Mouse (Mus musculus) gastrocnemius, postnatal 14 days (tissue): Measurements from ENCODE around the gene Cabin1. TPM values are rescaled to one million over a fixed set of nuclear protein-coding genes. Genes with fewer than 3 reads are reported as not detected.

Experiments
- DNase-seq: peaks from one replicate; pipeline ENCODE4 v3.0.0; 2021; ENCODE audit warnings: mixed read lengths
- intact Hi-C: fragments of 180-260 bp; cut with DNase I; formaldehyde crosslinking; loops from one replicate; pipeline ENCODE4 v1.15.1; 2025; ENCODE audit warnings: low total_unique reads
- total RNA-seq, 2 experiments: library from RNA; stranded (reverse); gene quantifications; 2 replicates each; pipeline ENCODE4 v1.2.3; 2021

Cabin1 gene
- total RNA-seq, 2 experiments from 2014 or later, result 9.6 to 10.9 TPM

DNA sequence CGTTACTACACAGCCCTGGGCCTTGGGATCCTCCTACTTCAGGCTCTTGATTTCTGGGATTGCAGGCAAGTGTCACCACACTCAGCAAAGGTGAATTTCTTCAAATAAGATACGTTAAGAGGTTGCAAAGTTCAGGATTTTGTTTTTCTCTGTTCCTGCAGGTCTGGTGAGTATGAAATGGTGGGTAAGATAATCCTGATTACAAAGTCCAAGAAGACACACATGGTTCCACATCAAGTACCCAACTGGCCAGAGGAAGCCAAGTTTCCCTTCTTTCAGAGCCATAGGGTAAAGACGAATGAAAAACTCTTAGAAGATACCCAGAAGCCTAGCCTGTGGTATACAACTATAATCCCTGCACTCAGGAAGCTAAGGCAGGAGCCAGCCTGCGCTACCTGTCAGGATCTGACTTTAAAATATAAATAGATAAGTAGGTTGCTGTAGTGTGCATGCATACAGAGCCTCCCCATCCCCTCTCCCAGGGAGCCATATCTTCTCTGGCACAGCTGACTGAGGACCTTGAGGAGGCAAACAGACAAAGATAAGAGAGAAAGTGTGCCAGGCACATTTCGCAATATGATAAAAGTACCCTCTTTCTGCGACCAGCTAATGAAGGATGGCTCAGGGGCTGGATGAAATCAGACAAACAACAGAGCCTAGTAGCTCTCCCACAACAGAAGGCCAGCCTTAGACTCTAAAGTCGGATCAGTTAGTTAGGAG lies 58.3 kb downstream of the Cabin1 start:
- intact Hi-C loops, result no loop called here
- DNase-seq, result no peak

DNA sequence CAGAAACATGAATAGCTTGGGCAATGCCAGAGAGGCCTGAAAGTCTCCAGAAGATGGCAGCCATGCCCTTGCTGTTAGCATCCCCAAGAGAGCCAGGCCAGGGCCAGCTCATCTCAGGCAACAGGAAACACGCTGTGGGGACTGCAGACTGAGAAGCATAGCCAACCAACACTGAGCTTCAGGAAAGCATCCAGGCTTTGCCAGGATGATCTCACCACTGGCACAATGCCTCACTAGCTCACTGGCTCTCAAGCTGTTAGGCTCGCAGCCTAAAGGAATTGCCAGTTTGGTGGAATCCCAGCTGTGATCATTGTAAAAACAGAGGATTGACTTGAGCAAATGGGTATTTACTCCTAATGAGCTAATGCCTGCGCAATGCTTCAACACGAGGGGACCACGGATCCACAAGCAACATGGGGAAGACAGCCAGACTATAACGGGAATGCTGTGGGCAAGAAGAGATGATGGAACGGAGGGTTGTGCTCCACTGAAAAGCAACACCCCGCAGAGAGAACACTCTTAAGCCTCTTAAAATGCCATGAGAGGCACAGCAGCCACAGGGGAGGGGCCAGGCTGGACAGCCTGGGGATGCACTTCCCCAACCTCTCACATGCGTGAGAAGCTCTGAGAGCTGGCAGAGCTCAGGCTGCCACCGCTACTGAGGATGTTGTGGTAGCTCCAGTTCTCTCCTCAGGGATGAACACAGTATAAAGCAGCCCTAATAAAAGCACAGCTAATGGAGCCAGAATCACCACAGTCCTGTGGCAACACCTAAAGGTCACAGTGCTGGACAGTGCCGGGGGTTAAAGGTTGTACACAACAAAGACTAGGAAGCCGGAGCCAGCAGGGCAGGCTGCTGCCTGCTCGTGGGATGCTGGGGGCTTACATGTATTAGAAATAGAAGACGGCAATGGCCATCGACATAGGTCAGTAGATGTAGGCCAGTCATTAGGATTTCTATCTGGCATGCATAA lies 59.6 kb downstream of the Cabin1 start:
- peak; percentile 86 for DNase-seq
- intact Hi-C loops, result no loop called here

DNA sequence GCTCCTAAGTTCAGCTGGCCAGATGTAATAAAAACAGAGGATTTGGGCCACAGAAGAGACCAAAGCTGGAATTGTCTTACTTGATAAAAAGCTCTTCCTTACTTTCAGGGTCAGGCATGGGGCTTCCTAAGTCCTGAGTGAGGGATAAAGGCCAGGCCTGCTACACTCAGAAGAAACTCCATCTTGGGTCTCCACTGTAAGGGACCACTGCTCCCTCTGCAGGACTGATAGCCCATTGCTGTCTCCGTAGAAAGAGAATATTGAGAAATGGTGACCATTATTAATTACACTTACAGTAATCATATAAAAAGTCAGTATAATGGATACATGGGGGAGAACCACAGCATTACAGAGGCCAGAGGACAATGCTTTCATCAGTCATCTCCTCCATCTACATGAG lies 60.6 kb downstream of the Cabin1 start:
- intact Hi-C loops, result no loop called here
- peak; percentile 20 for DNase-seq

DNA sequence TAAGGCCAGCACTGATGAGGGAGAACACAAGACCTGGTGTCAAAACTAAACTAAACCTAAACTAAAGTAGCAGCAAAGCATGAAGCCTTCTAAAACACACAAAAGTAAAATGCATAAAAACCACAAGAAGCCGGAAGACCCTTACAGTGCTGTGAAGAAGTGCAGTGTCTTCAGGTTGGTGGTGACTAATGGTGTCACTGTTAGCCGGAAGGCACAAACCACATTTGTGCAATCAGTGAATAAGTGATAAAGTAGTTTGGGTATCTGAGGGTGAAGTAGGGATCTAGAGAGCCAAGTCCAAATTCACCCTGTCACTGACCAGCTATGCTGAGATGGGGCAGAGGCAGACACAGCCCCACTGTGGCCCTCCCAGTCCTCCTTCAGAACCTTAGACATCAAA lies 61.6 kb downstream of the Cabin1 start:
- intact Hi-C loops, result no loop called here

DNA sequence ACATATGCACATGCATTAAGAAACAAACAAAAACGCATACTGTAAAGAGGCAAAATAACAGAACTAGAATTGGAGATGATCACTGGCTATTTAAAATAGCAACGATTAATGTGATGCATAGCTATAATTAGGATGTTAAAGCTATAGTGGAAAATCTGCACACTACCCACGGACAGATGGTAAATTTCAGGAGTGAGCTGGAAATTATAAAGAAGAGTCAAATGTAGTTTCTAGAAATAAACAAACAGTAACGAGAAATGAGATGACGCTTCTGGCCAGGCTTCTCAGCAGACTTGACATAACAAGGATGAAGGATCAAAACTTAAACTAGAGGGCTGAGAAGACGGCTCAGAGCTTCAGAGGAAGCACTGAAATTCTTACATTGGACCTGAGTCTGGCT lies 62.9 kb downstream of the Cabin1 start:
- DNase-seq, result no peak
- intact Hi-C loops, result no loop called here

More for the DNA sequence above, 61.6 kb downstream of the Cabin1 start:
- DNase-seq, result no peak

DNA sequence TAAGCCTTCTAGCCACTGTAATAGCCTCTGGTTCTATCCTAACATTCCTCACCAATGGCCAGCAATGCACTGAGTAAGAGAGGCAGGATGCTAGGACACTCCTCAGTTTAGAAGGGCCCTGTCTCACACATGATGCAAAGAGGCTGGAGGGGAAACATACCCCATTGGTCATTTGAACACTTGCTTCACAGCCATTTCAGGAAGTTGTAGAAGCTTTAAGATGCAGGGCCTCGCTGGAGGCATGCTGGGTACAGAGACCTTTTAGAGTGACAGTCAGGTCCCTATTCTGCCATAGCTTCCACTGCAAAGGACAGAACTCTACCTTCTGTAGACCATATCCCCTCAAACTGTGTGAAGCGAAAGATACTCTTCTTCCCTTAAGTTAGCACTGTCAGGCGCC lies 66.4 kb downstream of the Cabin1 start:
- intact Hi-C loops, result loop anchor here (10.0 kb wide), 1 partner anchor 113 kb away; the partner anchor contains the start of gene Ggt5
- DNase-seq, result no peak

DNA sequence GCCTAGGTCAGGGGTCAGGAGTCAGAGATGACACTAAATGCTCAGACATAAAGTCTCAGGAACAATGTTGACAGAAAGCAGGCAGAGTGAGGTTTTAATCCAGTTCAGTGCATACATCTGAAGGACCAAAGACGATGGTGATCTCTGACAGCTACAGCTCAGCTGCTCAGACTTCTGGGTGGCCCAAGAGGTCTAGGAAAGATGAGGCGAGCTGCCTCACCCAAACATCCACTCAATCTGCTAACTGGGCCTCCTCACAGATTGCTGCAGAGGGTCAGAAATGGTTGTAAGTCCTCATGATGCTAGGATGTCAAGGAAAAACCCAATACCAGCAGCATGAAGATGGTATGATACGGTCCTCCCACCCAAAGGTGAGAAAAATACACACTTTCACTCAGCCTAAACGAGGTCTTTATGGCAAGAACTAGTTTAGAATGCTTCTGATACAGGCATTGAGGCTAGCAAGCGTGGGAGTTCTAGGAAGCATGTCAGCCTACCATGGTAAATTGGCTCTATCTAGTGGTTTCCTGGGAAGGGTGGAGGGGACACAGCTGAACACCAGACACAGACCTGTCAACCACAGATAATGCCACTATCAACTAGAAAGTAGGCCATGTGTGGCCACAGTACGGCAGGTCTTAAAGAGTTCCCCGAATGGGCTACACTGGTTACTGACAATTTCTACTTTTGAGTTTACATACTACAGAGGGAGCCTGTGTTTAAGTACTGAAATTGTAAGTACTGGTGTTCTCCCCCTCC lies 67.4 kb downstream of the Cabin1 start:
- DNase-seq, result no peak
- intact Hi-C loops, result loop anchor here (10.0 kb wide), 1 partner anchor 112 kb away; the partner anchor contains the start of gene Ggt5

DNA sequence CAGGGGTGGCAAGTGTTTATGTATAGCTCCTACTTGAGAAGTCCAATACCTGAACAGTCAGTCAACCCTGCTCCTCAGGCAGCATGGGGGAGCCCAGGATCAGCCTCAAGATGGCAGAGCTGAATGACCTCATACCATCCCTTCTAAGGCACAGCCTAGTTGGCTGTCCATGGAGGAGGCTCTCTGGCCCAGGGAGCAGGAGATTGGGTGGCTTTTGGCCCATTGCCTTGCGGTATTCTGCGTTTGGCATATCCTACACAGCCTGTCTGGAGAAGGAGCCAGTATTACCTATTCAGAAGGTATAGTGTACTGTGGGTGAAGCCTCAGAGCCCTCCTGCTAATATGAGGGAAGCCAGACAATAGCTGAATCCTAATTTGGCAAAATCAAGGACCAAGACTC lies 68.6 kb downstream of the Cabin1 start:
- intact Hi-C loops, result loop anchor here (10.0 kb wide), 1 partner anchor 111 kb away; the partner anchor contains the start of gene Ggt5
- no peak for DNase-seq

DNA sequence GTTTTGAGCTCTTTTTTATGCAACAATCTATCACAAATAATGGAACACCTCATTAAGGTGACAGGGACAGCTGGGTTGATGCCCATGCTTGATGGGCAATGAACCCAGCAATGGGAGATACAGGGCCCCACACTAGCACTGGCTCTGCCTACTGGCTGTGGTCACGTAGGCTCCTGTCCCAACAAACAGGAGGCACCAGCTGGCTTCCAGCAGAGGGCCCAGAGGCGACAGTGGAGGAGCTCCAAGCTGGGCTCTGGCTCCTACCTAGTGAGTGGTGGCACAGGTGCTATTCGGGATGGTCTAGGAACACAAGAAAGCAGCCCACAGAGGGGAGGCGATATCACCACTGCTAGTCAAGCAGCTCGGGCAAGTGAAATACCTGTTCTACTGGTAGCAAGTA lies 69.1 kb downstream of the Cabin1 start:
- DNase-seq, result no peak
- intact Hi-C loops, result loop anchor here (10.0 kb wide), 1 partner anchor 110 kb away; the partner anchor contains the start of gene Ggt5

DNA sequence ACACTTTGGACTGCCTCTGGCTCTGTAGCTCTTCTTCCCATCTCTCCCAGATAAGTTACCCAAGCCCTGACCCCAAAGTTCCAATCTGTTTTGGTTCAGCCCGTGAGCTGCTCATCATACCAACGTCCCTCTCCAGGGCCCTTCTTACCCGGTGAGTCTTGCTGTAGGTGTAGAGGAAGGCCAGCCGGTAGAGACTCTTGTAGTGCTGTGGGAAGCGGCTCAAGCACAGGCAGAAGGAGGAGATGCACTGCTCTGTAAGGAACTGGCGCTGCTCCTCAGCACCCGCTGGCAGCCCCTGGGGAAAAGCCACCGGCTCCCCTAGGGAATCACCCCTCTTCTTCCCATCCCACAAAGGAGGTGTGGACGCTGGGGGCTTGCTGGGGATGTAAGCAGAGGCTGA lies 69.6 kb downstream of the Cabin1 start:
- no peak for DNase-seq
- intact Hi-C loops, result loop anchor here (10.0 kb wide), 1 partner anchor 110 kb away; the partner anchor contains the start of gene Ggt5

DNA sequence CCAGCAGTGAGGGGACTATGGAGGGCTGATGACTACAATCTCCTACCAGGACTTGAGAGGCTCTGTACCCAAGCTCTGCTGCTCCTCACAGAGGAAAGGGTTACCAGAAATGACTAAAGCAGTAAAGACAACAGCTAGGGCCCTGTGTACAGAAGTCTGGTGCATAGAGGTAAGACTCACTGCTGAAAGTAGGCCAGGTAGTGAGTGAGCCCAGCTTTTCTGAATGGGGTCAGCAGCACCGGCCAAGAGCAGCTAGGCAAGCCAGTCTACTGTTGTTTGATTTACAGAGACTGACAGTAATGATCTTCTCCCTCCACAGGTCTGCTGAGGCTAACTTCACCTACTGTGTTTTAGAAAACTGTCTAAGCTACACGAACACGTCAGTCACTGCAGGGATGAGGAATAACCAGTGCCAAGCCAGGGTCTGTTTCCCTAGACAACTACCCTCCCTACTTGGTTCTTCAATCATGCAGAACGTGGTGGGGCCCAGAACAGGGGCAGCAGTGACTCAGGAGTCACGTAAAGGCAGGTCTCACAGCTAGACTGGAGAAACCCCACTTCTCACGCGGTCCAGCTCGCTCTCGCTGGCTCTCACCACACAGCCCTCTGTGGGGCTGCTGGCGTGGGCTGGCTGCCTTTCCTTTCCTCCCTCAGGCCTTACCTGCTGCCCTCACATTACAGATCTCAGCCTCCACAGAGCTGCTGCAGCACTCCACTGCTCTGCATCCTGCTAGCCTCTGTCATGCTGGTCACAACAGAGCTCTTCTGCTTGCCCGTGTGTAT lies 70.5 kb downstream of the Cabin1 start:
- intact Hi-C loops, result loop anchor here (10.0 kb wide), 1 partner anchor 109 kb away; the partner anchor contains the start of gene Ggt5
- DNase-seq, result no peak

DNA sequence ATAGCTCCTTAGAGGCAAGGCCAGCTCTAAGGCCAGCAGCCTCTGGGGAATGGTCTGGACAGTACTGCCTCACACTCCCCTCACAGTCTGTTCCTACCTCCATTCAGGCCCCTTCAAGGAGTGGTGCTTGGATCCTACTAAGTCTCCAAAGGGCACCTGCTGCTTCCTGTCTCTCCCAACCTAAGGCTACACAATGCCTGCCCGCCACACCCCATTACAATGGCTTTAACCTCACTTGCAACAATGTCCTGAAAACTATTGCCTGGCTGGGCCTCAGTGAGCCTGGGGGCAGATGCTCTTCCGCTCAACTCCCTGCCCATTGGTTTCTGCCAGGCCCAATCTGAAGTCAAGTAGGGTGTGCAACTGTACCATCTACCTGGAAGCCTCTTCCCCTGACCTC lies 75.5 kb downstream of the Cabin1 start:
- no peak for DNase-seq
- intact Hi-C loops, result no loop called here

DNA sequence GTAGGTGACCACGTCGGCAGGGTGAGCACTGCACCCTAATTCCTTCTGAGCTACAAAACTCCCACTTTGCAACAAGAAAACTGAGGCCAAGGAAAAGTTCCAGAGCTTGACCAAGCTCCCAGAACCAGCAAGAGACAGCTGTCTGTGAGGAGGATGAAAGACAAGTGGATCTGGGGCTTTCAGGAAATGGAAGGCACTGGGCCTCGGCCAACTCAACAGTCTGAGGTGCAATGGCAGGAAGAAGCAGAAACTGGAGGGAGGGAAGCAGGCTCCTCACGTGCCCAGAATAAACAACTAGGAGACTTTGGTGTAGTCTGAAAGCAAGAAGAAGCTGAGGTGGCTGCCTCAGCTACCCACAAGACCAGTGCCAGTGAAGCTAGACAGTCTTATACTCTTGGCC lies 77.4 kb downstream of the Cabin1 start:
- intact Hi-C loops, result no loop called here

DNA sequence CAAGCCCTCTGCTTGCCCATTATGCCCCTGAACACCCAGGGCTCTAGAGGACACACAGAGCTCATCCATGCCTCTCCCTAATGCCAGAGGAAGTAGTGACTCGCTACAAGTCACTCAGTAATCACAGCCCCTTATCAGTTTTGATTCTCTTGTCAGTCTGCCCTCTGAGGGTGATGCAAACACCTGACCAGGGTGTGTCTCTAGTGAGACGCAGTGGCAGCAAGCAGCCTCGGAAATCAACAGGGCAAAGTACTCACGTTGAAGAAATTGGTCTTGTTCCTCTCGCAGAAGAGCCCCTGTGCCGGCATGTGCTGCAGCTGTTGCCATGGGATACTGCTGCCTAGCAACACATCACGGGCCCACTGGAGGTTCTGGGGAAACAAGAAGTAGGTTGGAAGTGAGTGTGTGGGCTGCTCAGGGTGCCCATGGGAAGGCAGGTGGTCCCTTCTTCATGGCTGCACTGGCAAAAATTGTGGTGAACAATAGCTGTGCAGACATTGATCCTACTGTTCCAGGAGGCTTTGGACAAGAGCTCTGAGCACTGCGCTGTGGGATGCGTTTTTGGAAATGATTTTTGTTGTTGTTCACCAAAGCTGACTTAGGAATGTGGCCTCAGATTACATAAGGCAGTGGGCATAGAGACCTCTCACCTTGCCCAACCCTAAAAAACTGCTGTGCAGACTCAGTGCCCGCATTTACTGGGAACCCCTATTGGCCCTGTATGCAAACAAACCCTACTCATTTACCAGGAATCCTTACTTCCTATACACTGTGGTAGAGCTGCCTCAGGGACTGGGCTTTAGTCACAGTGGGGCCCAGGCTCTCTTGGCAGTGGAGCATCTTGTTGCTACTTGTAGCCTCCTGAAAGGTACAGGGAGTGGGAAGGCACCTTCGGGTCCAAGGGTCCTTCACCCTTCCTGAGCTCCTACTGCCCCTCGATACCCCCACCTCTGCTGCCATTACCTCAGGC lies 79.8 kb downstream of the Cabin1 start:
- no peak for DNase-seq
- intact Hi-C loops, result no loop called here

More for the DNA sequence above, 77.4 kb downstream of the Cabin1 start:
- no peak for DNase-seq

DNA sequence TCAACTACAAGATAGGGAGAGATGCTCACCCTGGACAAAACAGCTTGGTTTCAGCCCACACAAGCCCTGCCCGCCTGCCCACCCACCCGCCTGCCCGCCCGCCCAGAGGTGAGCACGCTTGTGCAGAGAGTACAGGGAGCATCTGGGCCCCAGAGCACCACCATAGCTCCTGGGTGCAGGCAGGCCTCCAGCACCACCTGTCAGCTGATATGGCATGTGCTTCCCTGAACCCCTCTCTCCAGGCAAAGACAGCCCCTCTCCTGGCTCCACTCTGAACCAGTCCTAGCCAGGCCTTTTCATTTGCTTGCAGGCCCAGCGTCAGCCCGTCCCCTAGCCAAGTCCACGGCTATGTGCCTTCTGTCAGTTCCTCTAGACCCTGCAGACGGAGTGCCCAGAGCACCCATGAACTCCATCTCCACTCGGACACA lies 83.6 kb downstream of the Cabin1 start:
- no peak for DNase-seq
- intact Hi-C loops, result no loop called here

DNA sequence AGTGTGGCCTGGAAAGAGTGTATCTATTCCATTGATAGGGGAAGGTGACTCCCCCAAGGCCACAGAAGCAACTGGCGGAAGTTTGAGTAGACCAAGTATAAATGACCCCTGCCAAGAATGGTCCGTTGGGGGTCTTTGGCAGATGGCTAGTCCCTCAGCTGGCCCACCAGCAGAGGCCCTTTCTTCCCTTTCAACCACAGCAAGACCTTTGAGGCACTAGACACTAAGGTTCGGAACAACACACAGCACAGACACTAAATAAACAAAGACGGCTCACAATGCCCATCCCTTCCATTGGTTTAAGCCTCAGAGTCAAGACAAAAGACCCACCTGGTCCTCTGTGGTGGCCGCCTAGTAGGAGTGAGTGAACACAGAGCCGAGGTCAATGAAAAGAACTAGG lies 84.9 kb downstream of the Cabin1 start:
- intact Hi-C loops, result no loop called here
- DNase-seq, result no peak

DNA sequence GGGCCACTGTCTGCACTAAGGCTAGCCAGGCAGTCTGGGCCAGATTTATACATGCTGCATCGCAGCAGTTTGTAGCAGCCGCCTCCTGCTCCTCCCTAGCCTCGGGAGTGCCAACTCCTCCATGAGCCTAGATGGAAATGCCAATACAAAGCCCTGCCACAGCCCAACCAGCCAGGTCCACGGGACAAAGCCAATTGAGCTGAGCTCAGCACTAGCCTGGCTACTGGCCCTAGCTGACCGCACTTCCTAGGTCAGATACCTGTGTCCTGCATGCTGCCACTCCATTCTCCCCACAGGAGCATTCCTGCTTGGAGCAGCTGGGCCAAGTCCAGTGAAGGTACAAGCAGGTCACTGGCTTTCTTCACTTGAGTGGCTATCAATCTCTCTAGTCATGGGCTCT lies 86.2 kb downstream of the Cabin1 start:
- DNase-seq, result peak; percentile 42
- intact Hi-C loops, result no loop called here

DNA sequence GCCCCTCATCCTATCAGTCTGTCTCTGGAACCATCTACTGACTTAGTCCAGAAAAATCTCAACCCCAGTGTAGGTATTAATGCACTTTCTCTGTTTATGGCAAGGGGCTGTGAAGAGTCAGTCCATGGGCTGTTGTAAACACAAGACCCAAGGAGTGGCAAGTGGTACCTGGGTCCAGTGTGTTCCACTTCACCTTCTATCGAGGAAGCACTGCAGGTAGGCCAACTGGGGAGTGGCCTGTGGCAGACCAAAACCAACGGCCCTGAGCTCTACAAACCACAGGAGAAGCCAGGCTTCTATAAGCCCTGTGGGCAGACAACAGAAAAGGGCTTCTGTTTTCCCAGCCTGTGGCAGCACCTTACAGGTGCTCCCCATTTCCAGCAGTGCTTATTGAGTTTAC lies 86.6 kb downstream of the Cabin1 start:
- intact Hi-C loops, result no loop called here
- DNase-seq, result no peak
